Mouse (Mus musculus) bone marrow, adult 2 months (tissue): Measurements from ENCODE around the gene Elovl3. TPM values are rescaled to one million over a fixed set of nuclear protein-coding genes. Genes with fewer than 3 reads are reported as not detected.
"Not testable (repeated sequence)": the region's sequence is repeated elsewhere in the genome, so short reads cannot be mapped to it uniquely, and the experiment has no call there.

Source experiments
- H3K27ac ChIP-seq: fragments of 200-500 bp; 2 replicates; pipeline ENCODE4 v1.5.1; 2012; ENCODE audit warnings: low read depth, mild to moderate bottlenecking, control low read depth, inconsistent platforms, low read length; ENCODE audit not compliant: control insufficient read depth, poor library complexity, insufficient read depth
- H3K4me1 ChIP-seq: fragments of 200-500 bp; 2 replicates; pipeline ENCODE4 v1.6.1; 2011; ENCODE audit warnings: low read length; ENCODE audit not compliant: control insufficient read depth, insufficient read depth
- H3K4me3 ChIP-seq: fragments of 200-500 bp; replicated peaks from 2 replicates; pipeline ENCODE3; 2011; ENCODE audit warnings: mild to moderate bottlenecking, low read depth, low read length, control low read depth; ENCODE audit not compliant: control insufficient read depth
- CTCF ChIP-seq: fragments of 200-500 bp; IDR thresholded peaks from 2 replicates; pipeline ENCODE4 v1.5.1; 2011; ENCODE audit warnings: low read length, control low read depth; ENCODE audit not compliant: control insufficient read depth, insufficient read depth
- POLR2A ChIP-seq: fragments of 200-500 bp; IDR thresholded peaks from 2 replicates; pipeline ENCODE4 v1.6.1; 2011; ENCODE audit warnings: low read depth, mild to moderate bottlenecking, control low read depth, low read length, borderline replicate concordance; ENCODE audit not compliant: control insufficient read depth
- WGBS: fragments of 180-500 bp; shearing (Covaris S2); methylation state at CpG from one replicate; pipeline ENCODE4 v1.1.7; 2018; 5-methylcytosine and 5-hydroxymethylcytosine counted together
- polyA plus RNA-seq: library from polyadenylated mRNA; stranded (reverse); fragments of >200 nt; gene quantifications from 2 replicates; pipeline ENCODE4 v1.2.4, GENCODE M21; 2011; ENCODE audit warnings: low replicate concordance; ENCODE audit not compliant: missing spikeins, insufficient read depth, insufficient read length

Gene Elovl3
- polyA plus RNA-seq, 1 experiment = not detected

- Histone ChIP-seq H3K4me1 (no peaks in the 10 kb centered on the region), H3K4me3 (no peak overlapping the region), H3K27ac (no peak overlapping the region)
- no peak for TF ChIP-seq CTCF
- TF ChIP-seq POLR2A = no peak
Observed at GRCm38 (mm10) chr19:46124651-46125050, 7.0 kb upstream of the Elovl3 start.

- Histone ChIP-seq H3K27ac (no peak overlapping the region), H3K4me1 (no peaks in the 10 kb centered on the region), H3K4me3 (no peak overlapping the region)
- no peak for TF ChIP-seq POLR2A
- 73% methylated on average over 4 of the region's 4 CpGs for WGBS
Observed at GRCm38 (mm10) chr19:46126301-46126700, 5.4 kb upstream of the Elovl3 start.

- not testable (repeated sequence) for H3K4me3 ChIP-seq, H3K4me1 ChIP-seq, H3K27ac ChIP-seq
- 66% methylated on average over 6 of the region's 6 CpGs for WGBS
Observed at GRCm38 (mm10) chr19:46129737-46130136, 2.0 kb upstream of the Elovl3 start.

- WGBS = 13% methylated on average over 8 of the region's 8 CpGs
- Histone ChIP-seq H3K4me3 (no peak overlapping the region), H3K4me1 (no peaks in the 10 kb centered on the region), H3K27ac (no peak overlapping the region)
- no peak for TF ChIP-seq POLR2A
- TF ChIP-seq CTCF = no peak
Observed at GRCm38 (mm10) chr19:46131283-46131682, 414 bp upstream of the Elovl3 start.

GRCm38 (mm10) chr19:46132577-46132976, 880 bp downstream of the Elovl3 start:
- 15% methylated on average over 6 of the region's 6 CpGs for whole genome bisulfite sequencing
- H3K4me1 ChIP-seq = no peaks in the 10 kb centered on the region; the same call in 1 of the 2 replicates
- H3K4me3 ChIP-seq = no peak overlapping the region
- TF ChIP-seq CTCF (no peak), POLR2A (no peak)
- H3K27ac ChIP-seq = no peak overlapping the region

- H3K27ac ChIP-seq = no peak overlapping the region
Observed at GRCm38 (mm10) chr19:46135297-46135696, 3.6 kb downstream of the Elovl3 start.

GRCm38 (mm10) chr19:46135789-46136638, 4.3 kb downstream of the Elovl3 start:
- WGBS = 2% methylated on average over 79 of the region's 79 CpGs
- H3K4me3 ChIP-seq = peak overlapping the region; percentile 48
- TF ChIP-seq CTCF (peak; percentile 60), POLR2A (no peak)
- H3K4me1 ChIP-seq = no peaks in the 10 kb centered on the region; the same call in 1 of the 2 replicates
- H3K27ac ChIP-seq = no peak overlapping the region

More at GRCm38 (mm10) chr19:46135297-46135696, 3.6 kb downstream of the Elovl3 start:
- no peak overlapping the region for H3K4me3 ChIP-seq
- WGBS = 4% methylated on average over 12 of the region's 12 CpGs
- TF ChIP-seq POLR2A = no peak
- peak; percentile 95 for TF ChIP-seq CTCF
- no peaks in the 10 kb centered on the region; the same call in 1 of the 2 replicates for H3K4me1 ChIP-seq

GRCm38 (mm10) chr19:46136639-46137580, 5.2 kb downstream of the Elovl3 start:
- H3K4me3 ChIP-seq = peak overlapping the region; percentile 48
- WGBS = 2% methylated on average over 49 of the region's 49 CpGs
- peak; percentile 90 for TF ChIP-seq CTCF
- TF ChIP-seq POLR2A = no peak
- no peaks in the 10 kb centered on the region; the same call in 1 of the 2 replicates for H3K4me1 ChIP-seq
- H3K27ac ChIP-seq = no peak overlapping the region
